8 mouse cellular contexts compared by ENCODE assay signal in the genomic region with DNA sequence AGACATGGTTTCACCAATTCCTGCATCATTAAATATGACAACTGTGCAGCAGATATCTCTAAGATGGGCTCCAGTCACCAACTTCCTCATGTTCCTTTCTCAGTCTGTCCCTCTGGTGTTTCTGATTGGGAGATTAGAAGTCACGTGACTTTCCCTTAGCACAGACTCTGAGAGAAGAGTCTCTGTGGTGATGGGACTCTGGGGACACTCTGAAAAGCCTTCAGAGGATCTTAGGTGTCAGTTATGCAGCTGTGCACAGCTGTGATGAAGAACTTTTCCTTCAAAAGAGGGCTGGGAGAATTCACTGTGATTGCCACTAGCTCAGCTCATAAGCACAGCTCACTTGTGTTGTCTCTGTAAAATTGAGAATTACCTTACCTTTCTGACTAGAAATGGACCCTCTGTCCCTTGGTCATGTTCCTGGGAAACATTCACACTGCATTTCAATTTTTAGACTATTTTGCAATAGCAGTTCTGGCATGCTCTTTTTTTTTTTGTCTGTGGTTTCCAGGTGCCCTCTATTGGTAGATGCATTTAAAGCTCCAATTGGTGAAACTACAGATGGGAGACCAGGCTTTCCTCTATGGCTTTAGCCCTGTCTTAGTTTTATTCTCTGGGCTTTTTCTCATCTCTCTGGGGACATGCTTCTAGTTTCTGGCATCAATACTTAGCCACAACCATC. TPM values are rescaled to one million over a fixed set of nuclear protein-coding genes. Genes with fewer than 3 reads are reported as not detected.
DNase-seq lines count a peak whose midpoint lies in the region; ATAC-seq and TF ChIP-seq lines count a peak whose summit lies in the region.

No protein-coding gene starts in this region.

- DNase-seq in frontal cortex, postnatal 14 days (ENCODE audit: low spot score in 2 of 2), result no peak
- DNase-seq in midbrain, postnatal 0 days (ENCODE audit: low spot score), result peak; percentile 34
- no peak for DNase-seq in spleen, postnatal 14 days (ENCODE audit: low spot score in 2 of 2)

- no peak overlapping the region for H3ac ChIP-seq in myocyte (ENCODE audit: control insufficient read depth, insufficient read length)

- ATAC-seq in frontal cortex, adult (ENCODE audit: low TSS enrichment), result peak; percentile 72
- ATAC-seq in midbrain, postnatal 0 days (ENCODE audit: low FRiP score), result 0 out of 2 replicates have a peak, but pooled peaks have one; percentile 27
- ATAC-seq in midbrain, embryonic 15.5 days (replicated peaks), result no peak
- peak; percentile 83 for ATAC-seq in common myeloid progenitor, adult 5-6 weeks (replicated peaks; ENCODE audit: low read depth, poor library complexity, severe bottlenecking)
- no peak for ATAC-seq in neural tube, embryonic 15.5 days (ENCODE audit: low FRiP score)

- H3K4me1 ChIP-seq in midbrain, postnatal 0 days (ENCODE audit: insufficient read depth, low read length), result no peaks in the 10 kb centered on the region
- no peaks in the 10 kb centered on the region for H3K4me1 ChIP-seq in midbrain, embryonic 15.5 days
- no peaks in the 10 kb centered on the region for H3K4me1 ChIP-seq in neural tube, embryonic 15.5 days

- no peaks in the 10 kb centered on the region for H3K79me2 ChIP-seq in myocyte (ENCODE audit: control insufficient read depth, insufficient read depth)

- H3K36me3 ChIP-seq in midbrain, postnatal 0 days (ENCODE audit: insufficient read depth, low read length), result no peaks in the 10 kb centered on the region
- H3K36me3 ChIP-seq in midbrain, embryonic 15.5 days (replicated peaks), result no peaks in the 10 kb centered on the region
- H3K36me3 ChIP-seq in myocyte (ENCODE audit: control insufficient read depth, insufficient read depth), result no peaks in the 10 kb centered on the region
- H3K36me3 ChIP-seq in neural tube, embryonic 15.5 days, result no peaks in the 10 kb centered on the region

- no peak for TF ChIP-seq POLR2A in myocyte (IDR thresholded peaks at IDR 0.05; ENCODE audit: insufficient read length, low read depth)

- H3K9me3 ChIP-seq in midbrain, postnatal 0 days (ENCODE audit: low read length), result no peaks in the 10 kb centered on the region
- H3K9me3 ChIP-seq in midbrain, embryonic 15.5 days, result no peaks in the 10 kb centered on the region
- no peaks in the 10 kb centered on the region for H3K9me3 ChIP-seq in neural tube, embryonic 15.5 days (replicated peaks)

- H3K4me2 ChIP-seq in midbrain, postnatal 0 days (ENCODE audit: low read depth, low read length, poor library complexity, severe bottlenecking), result no peak overlapping the region
- H3K4me2 ChIP-seq in midbrain, embryonic 15.5 days, result no peak overlapping the region
- no peak overlapping the region for H3K4me2 ChIP-seq in myocyte (ENCODE audit: low read depth)
- H3K4me2 ChIP-seq in neural tube, embryonic 15.5 days, result no peak overlapping the region

- no peaks in the 10 kb centered on the region for H3K27me3 ChIP-seq in midbrain, postnatal 0 days (ENCODE audit: insufficient read depth, low read length)
- no peaks in the 10 kb centered on the region for H3K27me3 ChIP-seq in midbrain, embryonic 15.5 days (replicated peaks)
- H3K27me3 ChIP-seq in myocyte (ENCODE audit: control insufficient read depth, insufficient read depth, insufficient read length), result no peaks in the 10 kb centered on the region
- H3K27me3 ChIP-seq in neural tube, embryonic 15.5 days (replicated peaks), result no peaks in the 10 kb centered on the region

- H3K27ac ChIP-seq in midbrain, postnatal 0 days (ENCODE audit: low read depth, low read length), result no peak overlapping the region
- H3K27ac ChIP-seq in midbrain, embryonic 15.5 days, result no peak overlapping the region
- no peak overlapping the region for H3K27ac ChIP-seq in neural tube, embryonic 15.5 days (replicated peaks)

- peak; percentile 75 for TF ChIP-seq CTCF in midbrain, postnatal 0 days (IDR thresholded peaks at IDR 0.05)

- no peak overlapping the region for H3K9ac ChIP-seq in midbrain, postnatal 0 days (replicated peaks; ENCODE audit: low read length, poor library complexity, severe bottlenecking)
- H3K9ac ChIP-seq in midbrain, embryonic 15.5 days, result no peak overlapping the region
- H3K9ac ChIP-seq in neural tube, embryonic 15.5 days (replicated peaks), result no peak overlapping the region

- no peak overlapping the region for H3K4me3 ChIP-seq in midbrain, postnatal 0 days (ENCODE audit: low read depth, low read length)
- no peak overlapping the region for H3K4me3 ChIP-seq in midbrain, embryonic 15.5 days
- H3K4me3 ChIP-seq in myocyte, result no peak overlapping the region
- no peak overlapping the region for H3K4me3 ChIP-seq in neural tube, embryonic 15.5 days (replicated peaks)

- WGBS in midbrain, postnatal 0 days, result 49% methylated on average over 1 of the region's 1 CpGs
- WGBS in midbrain, embryonic 15.5 days, result 52% methylated on average over 1 of the region's 1 CpGs
- 58% methylated on average over 1 of the region's 1 CpGs for WGBS in neural tube, embryonic 15.5 days

TF ChIP-seq in myocyte, 11 proteins besides CTCF, POLR2A, EP300 and RAD21:
- TF ChIP-seq CEBPB (IDR thresholded peaks at IDR 0.05; ENCODE audit: insufficient read depth, poor library complexity, severe bottlenecking) (peak; percentile 66; the same call in 1 of the 2 replicates), TCF12 (IDR thresholded peaks at IDR 0.05; ENCODE audit: insufficient read depth, poor library complexity, severe bottlenecking) (no peak), USF1 (IDR thresholded peaks at IDR 0.05; ENCODE audit: low read depth) (peak; percentile 63), TCF3 (IDR thresholded peaks at IDR 0.05; ENCODE audit: insufficient read length, low read depth) (no peak)

RNA-seq across cellular contexts. Expression of gene Ccng2, which starts 56.4 kb away (rescaled TPM):
- total RNA-seq in midbrain, postnatal 0 days (2014; rRNA removed), result 38.2 and 57.8 TPM in 2 replicates
- polyA plus RNA-seq in midbrain, postnatal 0 days (2015; fragmentation: Nextera tagmentation; extraction: Ambion mirVana), result 23.5 and 23.9 TPM in 2 replicates
- polyA plus RNA-seq in midbrain, embryonic 15.5 days (2015; fragmentation: Nextera tagmentation; extraction: Ambion mirVana), result 83.0 and 92.7 TPM in 2 replicates
- total RNA-seq in common myeloid progenitor, adult 5-6 weeks (2017), result 55.0 and 75.0 TPM in 2 replicates
- 22.9 TPM for polyA plus RNA-seq in myocyte (2012; fragmentation: generic; extraction: Trizol)
- polyA plus RNA-seq in neural tube, embryonic 15.5 days (2015; fragmentation: Nextera tagmentation; extraction: Ambion mirVana), result 63.2 and 68.9 TPM in 2 replicates

Comparison
In these comparisons a context has a peak if more than half of its experiments do, and no peak if none do; other contexts are left out.
1. ATAC-seq: peak in frontal cortex, adult (single experiment), midbrain, postnatal 0 days (single experiment) and common myeloid progenitor, adult 5-6 weeks (single experiment); none in midbrain, embryonic 15.5 days (single experiment) and neural tube, embryonic 15.5 days (single experiment).